Mouse (Mus musculus) testis, postnatal 10 days (tissue): ENCODE measurements around the gene Dync2li1.

Experiments used
- DNase-seq: peaks from one replicate; pipeline ENCODE4 v3.0.0; 2021; ENCODE audit warnings: low spot score

Gene Dync2li1

GRCm38 (mm10) chr17:84626276-84626856 is at the start of gene Dync2li1:
TSS of gene Dync2li1 (plus strand) at chr17:84626496.
- peak; percentile 93 for DNase-seq

- DNase-seq, result no peak
Measured at GRCm38 (mm10) chr17:84576621-84577293, 49.5 kb upstream of the Dync2li1 start.

- DNase-seq, result no peak
Measured at GRCm38 (mm10) chr17:84579249-84579648, 47.0 kb upstream of the Dync2li1 start.

- DNase-seq, result no peak
Measured at GRCm38 (mm10) chr17:84579817-84580216, 46.5 kb upstream of the Dync2li1 start.

GRCm38 (mm10) chr17:84580821-84581220 is 45.5 kb upstream of the Dync2li1 start:
- no peak for DNase-seq

GRCm38 (mm10) chr17:84581740-84582414 is 44.4 kb upstream of the Dync2li1 start:
- DNase-seq, result no peak

GRCm38 (mm10) chr17:84584107-84584506 is 42.2 kb upstream of the Dync2li1 start:
- no peak for DNase-seq

GRCm38 (mm10) chr17:84585104-84585503 is 41.2 kb upstream of the Dync2li1 start:
- no peak for DNase-seq

GRCm38 (mm10) chr17:84590065-84590464 is 36.2 kb upstream of the Dync2li1 start:
- DNase-seq, result no peak

GRCm38 (mm10) chr17:84591431-84592150 is 34.7 kb upstream of the Dync2li1 start:
- DNase-seq, result no peak

GRCm38 (mm10) chr17:84596015-84596441 is 30.3 kb upstream of the Dync2li1 start:
- peak; percentile 37 for DNase-seq

GRCm38 (mm10) chr17:84596501-84596900 is 29.8 kb upstream of the Dync2li1 start:
- no peak for DNase-seq

- DNase-seq, result peak; percentile 47
Measured at GRCm38 (mm10) chr17:84597859-84598258, 28.4 kb upstream of the Dync2li1 start.

GRCm38 (mm10) chr17:84598928-84599327 is 27.4 kb upstream of the Dync2li1 start:
- peak; percentile 26 for DNase-seq

GRCm38 (mm10) chr17:84600051-84600983 is 26.0 kb upstream of the Dync2li1 start:
- DNase-seq, result no peak

- DNase-seq, result no peak
Measured at GRCm38 (mm10) chr17:84601805-84602204, 24.5 kb upstream of the Dync2li1 start.

GRCm38 (mm10) chr17:84603202-84603627 is 23.1 kb upstream of the Dync2li1 start:
- DNase-seq, result no peak

GRCm38 (mm10) chr17:84603709-84604420 is 22.4 kb upstream of the Dync2li1 start:
- DNase-seq, result no peak

- DNase-seq, result peak; percentile 30
Measured at GRCm38 (mm10) chr17:84606976-84607375, 19.3 kb upstream of the Dync2li1 start.

- no peak for DNase-seq
Measured at GRCm38 (mm10) chr17:84607617-84608016, 18.7 kb upstream of the Dync2li1 start.

GRCm38 (mm10) chr17:84608606-84609005 is 17.7 kb upstream of the Dync2li1 start:
- DNase-seq, result peak; percentile 35
